Mouse (Mus musculus): ENCODE measurements around the gene Bbs9.

The Bbs9 gene

DNA sequence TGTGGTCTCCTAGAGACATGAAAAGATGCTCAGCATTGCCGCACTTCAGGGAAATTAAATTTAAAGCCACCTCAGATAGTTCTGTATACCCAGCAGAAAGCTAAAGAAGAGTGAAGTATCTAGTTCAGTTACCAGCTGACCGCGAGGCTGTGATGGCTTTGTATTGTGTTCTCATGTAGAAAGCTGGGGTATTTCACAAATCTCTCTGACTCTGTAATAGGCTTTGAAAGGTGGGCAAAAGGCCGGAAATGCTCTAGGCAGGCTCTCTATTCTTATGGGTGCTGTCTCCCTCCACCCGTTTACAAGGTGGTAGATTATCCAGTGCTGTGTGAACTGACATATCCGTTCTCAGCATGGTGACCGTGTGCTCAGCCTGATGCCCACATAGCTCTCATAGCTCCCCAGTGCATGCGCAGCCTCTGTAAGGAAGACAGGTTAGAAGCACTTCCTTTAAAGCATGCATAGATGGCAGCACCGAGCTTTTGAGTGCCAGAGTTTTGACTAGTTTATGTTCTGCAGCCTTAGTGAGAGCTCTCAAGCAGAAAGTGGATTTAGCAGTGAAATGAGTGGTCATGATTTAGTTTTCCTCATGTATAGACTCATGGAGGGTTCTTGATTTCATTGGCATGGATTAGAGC lies 57.4 kb downstream of the Bbs9 start:
- in situ Hi-C loops (cut with MboI), result no loop called here

DNA sequence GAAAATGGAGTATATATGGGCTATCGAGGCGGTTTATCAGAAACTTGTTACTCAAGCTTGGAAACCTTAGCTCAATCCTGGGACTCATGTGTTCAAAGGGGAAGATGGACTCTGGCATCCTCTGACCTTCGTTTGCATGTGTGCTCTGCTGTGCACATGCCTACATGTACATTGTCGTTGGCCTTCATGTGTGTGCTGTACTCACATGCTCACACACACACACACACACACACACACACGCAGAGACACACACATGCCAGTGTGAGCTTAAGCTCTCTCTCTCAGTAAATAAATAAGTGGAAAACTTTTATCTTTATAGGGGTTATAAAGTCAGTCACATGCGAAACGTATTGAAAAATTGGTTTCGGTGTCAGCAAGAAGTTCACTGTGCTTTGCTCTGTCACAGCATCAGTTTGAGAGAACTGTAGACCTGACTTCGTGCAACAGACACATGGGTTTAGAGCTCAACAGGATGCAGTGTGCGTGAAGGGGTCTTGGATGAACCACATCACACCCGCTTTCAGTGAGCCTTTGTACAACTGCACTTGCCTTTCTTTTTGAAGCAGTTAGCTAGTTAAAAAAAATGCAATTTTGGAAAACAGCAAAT lies 62.4 kb downstream of the Bbs9 start:
- in situ Hi-C loops (cut with MboI), result no loop called here

DNA sequence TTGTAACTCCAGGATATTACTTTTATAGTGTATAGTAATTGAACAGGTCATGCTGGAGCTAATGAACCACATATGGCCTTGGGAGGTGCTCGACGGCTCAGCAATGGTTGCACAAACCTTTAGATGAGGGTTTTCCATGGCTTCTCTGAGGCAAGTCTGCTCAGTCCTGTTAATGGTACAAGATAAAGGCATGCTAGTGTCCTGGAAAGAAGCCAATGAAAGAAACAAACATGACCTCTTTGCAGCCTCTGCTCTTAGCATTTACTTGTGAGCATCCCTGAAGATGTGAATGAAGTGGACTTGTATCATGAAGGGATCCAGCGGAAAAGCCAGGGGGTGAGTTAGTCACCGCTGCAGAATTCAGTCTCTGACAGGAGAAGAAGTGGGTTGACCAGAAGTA lies 64.0 kb downstream of the Bbs9 start:
- in situ Hi-C loops (cut with MboI), result no loop called here

DNA sequence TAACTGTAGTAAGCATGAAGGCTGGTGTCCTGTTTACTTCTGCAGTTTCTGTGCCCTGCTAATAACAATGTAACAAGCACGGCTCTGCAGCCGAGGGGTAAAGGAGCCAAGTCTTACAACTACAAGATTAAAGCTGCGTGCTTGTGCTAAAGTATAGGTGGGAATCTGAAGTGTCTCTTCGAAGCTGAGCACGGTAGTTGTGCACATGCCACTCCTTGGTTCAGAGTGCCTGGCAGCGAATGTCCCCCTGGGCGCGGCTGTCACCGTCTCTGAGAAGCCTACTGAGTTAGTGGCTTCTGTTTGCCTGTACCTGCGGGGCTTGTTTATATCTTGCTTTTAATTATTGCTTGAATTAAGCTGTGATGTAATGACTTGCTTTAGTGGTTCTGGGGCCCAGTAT lies 65.6 kb downstream of the Bbs9 start:
- in situ Hi-C loops (cut with MboI), result no loop called here

DNA sequence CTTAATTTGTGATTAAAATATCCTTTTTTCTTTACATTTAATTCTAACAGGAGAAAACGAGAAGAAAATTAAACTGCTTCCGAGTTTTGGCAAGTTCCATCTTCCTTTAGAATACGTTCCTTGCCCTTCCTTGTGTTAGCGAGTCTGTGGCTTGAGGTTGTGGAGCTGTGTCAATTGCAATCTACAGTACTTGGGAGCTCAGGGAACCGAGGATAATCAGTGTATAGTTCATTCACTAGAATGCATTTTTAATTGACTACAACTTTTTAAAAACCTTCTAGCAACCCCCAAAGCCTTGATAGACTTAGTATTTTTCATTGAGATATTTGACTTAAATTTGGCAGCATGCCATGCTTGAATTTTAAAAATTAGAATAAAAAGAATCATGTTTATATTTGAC lies 68.0 kb downstream of the Bbs9 start:
- in situ Hi-C loops (cut with MboI), result no loop called here

DNA sequence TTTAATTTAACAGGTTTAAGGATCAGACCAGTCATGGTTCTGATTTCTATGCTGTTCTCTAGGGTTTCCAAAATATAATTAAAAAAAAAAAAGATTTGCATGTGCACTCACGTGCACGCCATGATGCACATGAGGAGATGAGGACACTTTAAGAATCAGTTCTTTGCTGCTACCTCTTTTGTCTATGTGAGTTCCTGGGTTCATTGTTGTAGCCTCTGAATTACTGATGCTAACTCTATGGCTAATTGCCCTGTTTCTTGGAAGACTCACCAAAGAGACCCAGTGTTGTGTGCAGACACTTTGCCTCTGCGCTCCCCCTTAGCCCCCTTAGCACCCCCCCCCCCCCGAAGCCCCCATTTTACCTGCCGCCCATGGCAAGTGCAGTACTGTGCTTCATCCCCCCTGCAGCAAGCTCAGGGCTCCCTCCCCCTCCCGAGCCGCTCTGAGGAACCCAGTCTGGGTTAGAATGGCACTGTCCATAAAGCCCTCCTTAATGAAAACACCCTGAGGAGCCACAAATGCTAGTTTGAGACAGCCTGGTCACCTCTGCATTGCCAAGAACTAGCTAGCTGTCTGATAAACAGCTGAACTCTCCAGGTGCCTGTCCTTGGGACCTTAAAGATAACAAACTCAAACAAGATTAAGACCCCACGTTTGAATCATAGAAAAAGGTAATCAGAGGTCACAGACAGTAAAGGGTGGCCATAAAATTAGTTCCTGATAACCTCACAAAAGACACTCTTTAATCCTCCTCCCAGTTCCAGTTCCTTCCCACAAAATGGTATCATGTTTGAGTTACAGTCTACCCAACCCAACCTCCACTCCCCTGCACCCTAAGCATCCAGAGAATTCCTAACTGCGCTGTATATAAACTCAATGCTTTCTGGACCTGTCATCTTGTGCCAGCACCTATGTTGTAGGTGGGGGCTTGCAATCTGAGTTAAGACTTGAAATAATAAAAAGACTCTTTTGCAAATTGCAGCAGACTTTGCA lies 69.1 kb downstream of the Bbs9 start:
- in situ Hi-C loops (cut with MboI), result no loop called here

DNA sequence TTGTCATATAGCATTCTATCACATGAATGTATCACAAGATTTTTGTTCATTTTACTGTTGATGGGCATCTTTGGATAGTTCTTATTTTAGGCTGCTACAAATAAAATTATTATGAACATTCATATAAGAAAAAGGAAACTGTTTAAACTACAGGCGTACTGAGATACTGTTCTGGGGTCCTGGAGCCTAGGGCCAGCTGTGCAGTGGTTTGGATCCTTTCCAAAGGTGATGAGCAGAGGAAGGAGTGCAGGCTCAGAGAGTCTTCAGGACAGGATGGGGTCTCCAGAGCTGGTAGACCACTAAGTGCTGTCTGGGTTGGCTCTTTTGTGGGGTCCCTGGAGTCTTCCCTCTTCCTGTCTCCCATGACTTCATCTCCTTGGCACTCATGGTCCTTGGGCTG lies 75.8 kb downstream of the Bbs9 start:
- in situ Hi-C loops (cut with MboI), result loop anchor here (25.0 kb wide), 1 partner anchor 686 kb away; no protein-coding TSS in a partner anchor

DNA sequence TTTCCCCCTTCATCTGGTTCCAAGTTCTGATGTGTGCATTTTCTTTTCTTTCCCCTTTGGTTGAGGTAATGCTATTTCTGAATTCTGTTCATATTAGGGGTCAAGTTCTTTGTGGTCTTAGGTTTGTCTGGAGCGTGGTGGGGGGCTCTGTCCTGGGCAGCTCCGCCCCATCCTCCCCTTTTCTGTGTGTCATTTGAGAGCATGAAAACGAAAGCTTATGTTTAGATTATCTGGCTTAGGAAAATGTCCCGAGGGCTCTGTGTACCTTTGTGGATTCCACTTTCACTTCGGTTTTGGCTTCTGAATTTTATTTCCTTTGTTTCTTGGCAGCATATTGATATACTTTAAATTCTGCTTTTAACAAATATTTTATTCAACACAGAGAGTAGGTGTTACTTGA lies 80.6 kb downstream of the Bbs9 start:
- in situ Hi-C loops (cut with MboI), result loop anchor here (25.0 kb wide), 1 partner anchor 681 kb away; no protein-coding TSS in a partner anchor

DNA sequence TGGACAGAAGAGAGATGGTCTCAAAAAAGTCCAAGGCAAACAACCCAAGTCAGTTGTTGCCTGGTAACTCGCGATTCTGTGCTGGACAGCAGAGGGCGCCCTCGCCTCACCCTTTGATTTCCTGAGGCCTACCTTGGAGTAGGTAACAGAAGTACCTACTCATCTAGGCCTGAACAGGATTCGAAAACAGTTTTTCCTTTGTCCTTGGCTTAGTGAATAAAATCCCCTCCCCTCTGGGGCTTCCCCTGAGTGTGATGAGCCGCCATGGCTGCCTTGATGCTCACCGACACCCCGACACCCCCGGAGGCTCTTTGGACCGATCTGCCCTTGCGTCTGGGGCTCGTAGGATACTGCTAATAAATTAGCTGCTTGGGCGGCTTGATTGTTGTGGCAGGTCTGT lies 82.0 kb downstream of the Bbs9 start:
- in situ Hi-C loops (cut with MboI), result loop anchor here (25.0 kb wide), 1 partner anchor 680 kb away; no protein-coding TSS in a partner anchor

DNA sequence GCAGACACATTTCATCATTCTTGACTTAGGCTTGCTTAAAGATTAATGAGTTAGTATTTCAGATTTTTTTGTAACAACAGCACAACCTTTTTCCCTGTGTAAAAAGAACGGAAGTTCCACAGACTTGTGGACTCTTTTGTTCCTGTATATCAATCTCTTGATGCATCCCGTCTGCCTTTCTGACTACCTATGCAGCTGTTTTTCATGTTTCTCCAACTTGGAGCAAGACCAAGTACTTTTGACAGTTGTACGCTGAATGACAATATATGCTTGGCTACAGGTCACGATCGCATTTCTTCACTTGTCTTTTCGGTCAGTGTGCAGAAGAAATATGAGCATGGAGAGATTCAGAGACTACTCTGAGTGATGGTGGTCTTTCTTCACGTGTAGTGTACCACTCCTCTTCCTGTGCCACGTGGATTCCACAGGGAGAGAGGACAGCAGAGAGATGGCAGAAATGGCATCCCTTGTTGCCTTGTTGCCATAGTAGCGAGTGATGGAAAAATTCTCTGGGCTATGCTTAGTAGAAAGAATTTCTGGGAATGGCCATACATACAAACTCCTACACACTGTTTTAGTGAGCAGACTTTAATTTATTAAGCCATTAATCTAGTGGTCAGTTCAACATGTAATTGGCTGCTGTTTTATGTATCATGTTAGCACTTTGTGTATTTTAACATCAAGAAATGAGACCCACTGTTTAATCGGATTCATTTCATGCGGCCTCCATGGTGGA lies 88.3 kb downstream of the Bbs9 start:
- in situ Hi-C loops (cut with MboI), result loop anchor here (25.0 kb wide), 1 partner anchor 674 kb away; no protein-coding TSS in a partner anchor

DNA sequence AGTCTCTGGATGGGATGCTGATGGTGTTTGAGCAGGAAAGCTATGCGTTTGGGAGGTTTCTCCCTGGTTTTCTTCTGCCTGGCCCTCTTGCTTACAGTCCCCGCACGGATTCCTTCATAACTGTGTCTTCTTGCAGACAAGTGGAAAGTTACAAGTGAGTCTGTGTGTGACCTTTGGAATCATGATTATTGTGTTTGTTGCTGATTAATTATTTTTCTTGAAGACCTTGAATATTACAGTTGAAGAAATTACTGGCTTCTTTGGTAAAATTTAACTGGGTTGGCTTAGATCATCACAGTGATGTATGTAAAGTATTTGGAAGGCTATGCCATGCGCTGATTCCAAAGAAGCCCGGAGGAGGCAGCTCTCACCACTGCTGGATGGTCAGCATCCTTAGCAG lies 92.2 kb downstream of the Bbs9 start:
- in situ Hi-C loops (cut with MboI), result loop anchor here (25.0 kb wide), 1 partner anchor 670 kb away; no protein-coding TSS in a partner anchor

DNA sequence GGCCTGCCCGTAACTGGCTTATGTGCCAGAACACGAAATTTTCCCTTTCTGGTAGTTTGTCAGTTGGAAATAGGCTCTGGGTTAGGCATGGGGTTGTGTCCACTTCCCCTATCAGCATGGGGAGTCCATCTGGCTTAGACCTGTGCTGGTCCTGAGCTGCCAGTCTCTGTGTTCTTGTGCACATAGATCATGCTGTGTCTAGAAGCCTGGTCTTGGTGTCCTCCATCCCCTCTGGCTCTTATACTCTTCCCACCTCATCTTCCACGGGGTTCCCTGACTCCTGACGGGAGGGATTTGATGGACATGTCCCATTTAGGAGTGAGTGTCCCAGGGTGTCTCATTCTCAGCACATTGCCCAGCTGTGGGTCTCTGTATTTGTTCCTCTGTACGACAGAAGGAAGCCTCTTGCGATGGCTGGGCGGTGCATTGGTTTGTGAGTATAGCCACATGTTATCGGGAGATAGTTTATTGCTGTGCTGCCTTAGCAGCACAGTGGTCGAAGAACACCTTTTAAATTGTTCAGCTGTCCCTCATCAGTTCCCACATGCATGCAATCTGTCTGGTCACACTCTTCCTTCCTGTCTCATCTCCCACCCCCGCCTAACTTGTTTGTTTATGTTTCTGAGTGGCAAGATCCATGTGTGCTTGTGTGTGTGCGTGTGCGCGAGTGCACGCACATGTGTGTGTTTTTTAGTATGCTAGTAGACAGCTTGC lies 101.1 kb downstream of the Bbs9 start:
- in situ Hi-C loops (cut with MboI), result no loop called here

DNA sequence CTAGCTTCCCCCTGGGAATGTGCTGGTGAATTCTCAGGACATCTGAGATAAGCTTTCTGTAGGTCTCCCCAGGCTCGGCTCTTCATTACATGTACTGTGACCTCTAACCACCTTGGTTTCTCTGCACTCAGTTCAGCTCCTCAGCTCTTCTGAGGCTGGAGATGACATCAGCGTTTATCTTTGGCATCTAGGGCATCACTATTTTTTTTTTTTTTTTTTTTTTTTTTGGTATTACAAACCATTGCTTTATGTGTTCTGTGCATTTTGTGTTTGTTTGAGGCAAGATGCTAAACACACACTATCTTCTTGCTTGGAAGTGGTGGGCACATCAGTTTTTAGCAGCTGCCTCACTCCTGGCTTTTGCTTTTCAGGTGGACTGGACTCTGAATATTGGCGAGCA lies 102.8 kb downstream of the Bbs9 start:
- in situ Hi-C loops (cut with MboI), result no loop called here

DNA sequence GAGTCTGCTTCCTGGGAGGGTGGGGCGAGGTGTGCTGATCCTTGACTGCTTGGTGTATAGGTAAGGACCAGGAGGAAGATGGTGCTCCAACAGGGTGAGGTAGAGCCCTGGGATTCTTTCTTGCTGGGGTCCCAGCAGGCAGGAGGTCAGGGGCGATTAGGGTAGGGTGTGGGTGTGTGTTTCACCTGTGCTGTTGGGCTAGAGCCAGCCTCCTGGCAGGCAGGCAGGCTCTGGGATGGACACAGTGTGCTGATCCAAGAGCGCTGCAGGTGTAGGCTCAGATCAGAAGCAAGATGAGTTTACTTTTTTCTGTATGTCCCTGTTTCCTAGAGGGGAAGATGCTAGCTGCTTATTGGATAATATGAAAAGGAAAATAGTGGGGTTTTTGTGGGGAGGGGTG lies 108.7 kb downstream of the Bbs9 start:
- in situ Hi-C loops (cut with MboI), result no loop called here

DNA sequence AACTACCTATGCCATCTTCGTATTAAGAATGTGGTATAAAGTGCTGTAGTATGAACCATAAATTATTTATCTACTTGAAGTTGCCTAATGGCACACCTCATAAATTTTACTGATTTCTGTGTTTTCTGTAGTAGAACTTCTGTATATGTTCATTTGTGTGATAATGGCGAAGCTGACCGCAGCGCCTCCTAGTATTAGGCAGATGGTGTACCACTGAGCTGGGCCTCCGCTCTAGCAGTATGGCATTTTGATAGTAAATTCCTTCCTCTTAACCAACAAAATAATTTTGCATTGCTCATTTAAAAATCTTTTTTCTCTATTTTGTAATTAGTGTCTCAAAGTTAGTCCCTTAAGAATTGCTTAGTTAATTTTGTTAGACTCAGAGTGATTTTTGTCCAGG lies 117.5 kb downstream of the Bbs9 start:
- in situ Hi-C loops (cut with MboI), result no loop called here

DNA sequence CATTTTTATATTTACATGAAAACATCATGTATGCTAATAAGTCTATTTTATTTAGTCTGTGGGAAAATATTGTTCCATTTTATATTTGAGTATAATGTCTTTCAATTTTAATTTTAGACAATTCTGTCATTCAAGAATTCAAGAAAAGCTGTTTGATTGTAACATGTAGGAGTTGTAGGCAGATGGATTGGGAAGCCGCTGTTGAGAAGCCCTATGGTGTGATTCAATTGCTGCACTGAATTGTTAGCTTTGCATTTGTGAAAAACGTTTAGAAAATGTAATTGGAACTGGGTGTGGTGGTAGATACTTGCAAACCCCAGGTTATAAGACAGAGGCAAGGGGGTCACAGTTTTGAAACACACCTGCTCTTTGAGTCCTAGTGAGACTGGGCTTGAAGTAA lies 121.1 kb downstream of the Bbs9 start:
- in situ Hi-C loops (cut with MboI), result no loop called here

DNA sequence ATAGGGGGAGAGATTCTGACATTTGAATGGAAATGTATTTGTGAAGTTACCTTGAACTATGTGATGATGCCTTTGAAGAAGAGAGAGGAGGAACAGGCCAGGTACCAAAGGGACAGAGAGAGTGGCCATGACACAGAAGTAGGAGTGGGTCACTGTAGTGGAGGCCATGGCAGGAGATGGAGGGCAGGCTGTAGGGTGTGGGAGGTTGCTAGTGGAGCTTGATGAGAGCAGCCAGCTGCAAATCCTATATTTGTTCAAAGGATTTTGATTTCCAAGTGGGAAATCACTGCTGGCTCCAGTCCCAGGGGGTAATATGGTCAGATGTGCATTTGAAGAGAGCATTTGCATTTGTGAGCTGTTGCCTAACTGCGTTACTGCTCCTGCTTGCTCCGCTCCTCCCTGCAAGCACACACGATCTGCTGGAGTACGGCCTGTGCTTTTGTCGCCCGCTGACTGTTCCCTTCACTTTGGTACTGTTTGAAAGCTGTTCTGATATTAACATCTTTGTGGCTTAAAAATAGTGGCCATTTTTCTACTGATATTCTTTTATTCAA lies 137.8 kb downstream of the Bbs9 start:
- in situ Hi-C loops (cut with MboI), result no loop called here

DNA sequence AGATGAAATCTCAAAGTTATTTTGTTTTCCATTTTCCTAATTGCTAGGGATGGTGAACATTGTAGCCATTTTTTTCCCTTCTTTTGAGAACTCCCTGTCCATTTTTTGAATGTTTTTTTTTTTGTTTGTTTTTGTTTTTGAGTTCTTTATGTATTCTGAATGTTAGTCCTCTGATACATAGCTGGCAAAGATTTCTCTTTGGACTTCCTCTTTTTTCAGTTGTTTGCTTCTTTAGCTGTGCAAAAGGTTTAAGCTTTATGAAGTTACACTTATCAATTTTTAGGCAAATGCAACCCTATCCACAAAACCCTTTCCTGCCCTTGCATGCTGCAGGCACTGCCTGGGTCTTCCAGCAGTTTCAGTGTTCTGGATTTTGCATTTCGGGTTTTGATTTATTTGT lies 143.7 kb downstream of the Bbs9 start:
- in situ Hi-C loops (cut with MboI), result no loop called here

DNA sequence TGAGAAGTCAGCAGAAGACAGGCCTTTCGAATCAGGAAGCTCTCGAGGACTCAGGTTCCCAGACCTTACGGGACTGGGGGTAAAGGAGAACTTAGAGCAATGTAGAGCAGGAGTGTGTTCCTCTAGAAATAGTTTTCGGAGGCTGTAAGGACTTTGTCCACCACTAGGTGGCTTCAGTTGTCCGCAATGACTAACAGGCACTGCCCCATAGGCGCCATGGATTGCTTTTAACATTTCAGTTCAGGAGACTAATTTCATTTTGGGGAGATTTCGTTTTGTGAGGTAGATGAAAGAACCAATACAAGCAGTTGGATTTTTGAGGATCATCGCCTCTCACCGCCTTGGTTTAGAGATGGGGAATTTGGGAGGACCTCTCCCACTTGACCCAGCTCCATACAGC lies 149.5 kb downstream of the Bbs9 start:
- in situ Hi-C loops (cut with MboI), result no loop called here

DNA sequence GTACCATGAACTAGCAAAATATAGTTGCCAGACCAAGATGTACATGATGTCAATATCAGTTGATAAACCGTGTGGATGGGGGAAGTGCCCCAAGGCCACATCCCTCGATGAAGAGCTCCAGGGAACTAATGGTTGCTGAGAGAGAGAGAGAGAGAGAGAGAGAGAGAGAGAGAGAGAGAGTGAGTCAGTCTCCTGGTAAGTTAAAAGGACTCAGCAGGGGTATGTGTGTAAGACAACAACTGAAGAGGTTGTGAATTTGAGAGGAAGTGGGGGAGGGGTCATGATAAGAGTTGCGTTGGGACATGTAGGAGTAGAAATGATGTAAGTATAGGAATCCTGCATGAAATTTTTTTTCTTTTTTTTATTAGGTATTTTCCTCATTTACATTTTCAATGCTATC lies 150.5 kb downstream of the Bbs9 start:
- in situ Hi-C loops (cut with MboI), result no loop called here

DNA sequence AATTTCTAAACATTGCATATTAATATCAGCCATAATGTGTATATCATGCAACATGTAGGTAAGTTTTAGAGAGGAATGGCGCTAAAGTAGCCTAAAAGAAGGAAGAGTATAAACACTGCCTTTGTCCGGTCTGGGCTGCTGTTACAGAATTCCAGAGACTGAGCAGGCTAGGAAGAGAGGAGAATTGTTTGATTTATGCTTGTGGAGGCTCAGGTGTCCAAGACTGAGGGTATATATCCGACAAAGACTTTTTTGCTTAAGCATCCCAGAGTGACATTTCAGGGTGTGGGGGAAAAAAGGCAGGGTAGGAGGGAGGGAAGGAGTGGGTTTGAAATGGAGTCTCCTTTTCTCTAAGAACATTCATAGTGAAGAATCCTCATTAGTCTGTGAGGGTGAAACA lies 152.4 kb downstream of the Bbs9 start:
- in situ Hi-C loops (cut with MboI), result no loop called here

All from mature B cell (primary cell).